Mouse (Mus musculus): Measurements from ENCODE around the gene Gm10153.

GRCm38 (mm10) chr7:142148633-142149032 lies 41.6 kb downstream of the Gm10153 start:
- TF ChIP-seq CTCF (IDR thresholded peaks at IDR 0.05; ENCODE audit: low read depth, low read length) (no peak), POLR2A (IDR thresholded peaks at IDR 0.05; ENCODE audit: extremely low read depth, insufficient read depth, low read length) (no peak)

Measured in liver, adult 2 months (tissue).